Mouse (Mus musculus) heart, embryonic 14.5 days (tissue): ENCODE measurements around the gene Ppm1k. TPM values are rescaled to one million over a fixed set of nuclear protein-coding genes. Genes with fewer than 3 reads are reported as not detected.
"Not testable (repeated sequence)": the region's sequence is repeated elsewhere in the genome, so short reads cannot be mapped to it uniquely, and the experiment has no call there.

ENCODE experiments used
- ATAC-seq: fragments of 200-750 bp; cut with Nextera tagmentation; 2 replicates; pipeline ENCODE4 v1.8.0; 2017; ENCODE audit warnings: low read depth, moderate TSS enrichment; ENCODE audit not compliant: insufficient number of reproducible peaks, insufficient read depth, low FRiP score
- H3K27ac ChIP-seq, 2 experiments: fragments of 200-500 bp in 1 of 2; fragments of 300-500 bp in 1 of 2; sonication (generic) in 1 of 2; replicated peaks in 1 of 2; 2 replicates each; pipeline ENCODE4 v1.5.1; 2012 to 2014; ENCODE audit warnings: low read depth in 2 of 2, low read length in 2 of 2, control low read depth in 1 of 2, mild to moderate bottlenecking in 1 of 2, mixed read lengths in 1 of 2; ENCODE audit not compliant: control insufficient read depth in 1 of 2, insufficient read depth in 1 of 2
- H3K27me3 ChIP-seq: fragments of 300-500 bp; sonication (generic); 2 replicates; pipeline ENCODE4 v1.6.1; 2014; ENCODE audit warnings: mild to moderate bottlenecking, low read length, control low read depth; ENCODE audit not compliant: control insufficient read depth, insufficient read depth
- H3K36me3 ChIP-seq: fragments of 300-500 bp; sonication (generic); 2 replicates; pipeline ENCODE4 v1.6.1; 2014; ENCODE audit warnings: mild to moderate bottlenecking, control low read depth, low read length, mixed read lengths; ENCODE audit not compliant: control insufficient read depth, insufficient read depth
- H3K4me1 ChIP-seq, 2 experiments: fragments of 200-500 bp in 1 of 2; fragments of 300-500 bp in 1 of 2; sonication (generic) in 1 of 2; 2 replicates each; pipeline ENCODE4 v1.6.1; 2012 to 2014; ENCODE audit warnings: low read length in 2 of 2, control low read depth in 1 of 2, mixed read lengths in 1 of 2; ENCODE audit not compliant: control insufficient read depth in 2 of 2, insufficient read depth in 2 of 2
- H3K4me2 ChIP-seq: fragments of 300-500 bp; sonication (generic); 2 replicates; pipeline ENCODE4 v1.6.1; 2014; ENCODE audit warnings: mild to moderate bottlenecking, low read length
- H3K4me3 ChIP-seq, 2 experiments: fragments of 200-500 bp in 1 of 2; fragments of 300-500 bp in 1 of 2; sonication (generic) in 1 of 2; 2 replicates each; pipeline ENCODE4 v1.5.1; 2012 to 2014; ENCODE audit warnings: low read length in 2 of 2, mild to moderate bottlenecking in 2 of 2, control low read depth in 1 of 2, low read depth in 1 of 2, moderate library complexity in 1 of 2; ENCODE audit not compliant: control insufficient read depth in 1 of 2, insufficient read depth in 1 of 2
- H3K9ac ChIP-seq: fragments of 300-500 bp; sonication (generic); 2 replicates; pipeline ENCODE4 v1.6.1; 2014; ENCODE audit warnings: mild to moderate bottlenecking, low read length
- H3K9me3 ChIP-seq: fragments of 300-500 bp; sonication (generic); 2 replicates; pipeline ENCODE4 v1.6.1; 2016; ENCODE audit warnings: low read length, control low read depth; ENCODE audit not compliant: control insufficient read depth
- WGBS: fragments of 180-500 bp; shearing (Covaris S2); extraction: QIAGEN DNeasy Blood & Tissue Kit; methylation state at CpG from one replicate; pipeline ENCODE4 v1.1.7; 2014; 5-methylcytosine and 5-hydroxymethylcytosine counted together
- polyA plus RNA-seq: library from polyadenylated mRNA; unstranded; fragments of >200 nt; fragmentation: Nextera tagmentation; extraction: Ambion mirVana; gene quantifications from 2 replicates; pipeline ENCODE4 v1.2.1, GENCODE M21; 2014

Gene Ppm1k
- polyA plus RNA-seq, 1 experiment from 2014 or later, result 17.2 TPM

DNA sequence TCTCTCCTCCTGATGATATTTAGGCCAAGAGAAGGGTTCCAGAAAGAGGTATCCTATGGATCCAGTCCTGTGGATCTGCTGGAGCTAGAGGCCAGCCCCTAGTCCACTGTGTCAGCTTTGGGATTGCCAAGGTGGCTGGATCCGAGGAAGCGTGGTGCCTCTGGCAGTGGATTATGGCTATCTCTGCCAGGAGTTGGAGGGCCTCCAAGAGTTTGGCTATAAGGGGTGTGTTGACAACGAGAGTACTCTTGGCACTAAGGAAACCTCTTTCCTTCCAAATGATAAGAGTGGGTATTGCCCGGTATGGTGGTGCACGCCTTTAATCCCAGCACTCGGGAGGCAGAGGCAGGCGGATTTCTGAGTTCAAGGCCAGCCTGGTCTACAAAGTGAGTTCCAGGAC is 30.2 kb upstream of the Ppm1k start:
- WGBS, result 65% methylated on average over 7 of the region's 7 CpGs
- H3K27ac ChIP-seq, result no peak overlapping the region
- ATAC-seq, result no peak
- no peaks in the 10 kb centered on the region for H3K4me1 ChIP-seq
- no peak overlapping the region for H3K4me3 ChIP-seq
- no peak overlapping the region for H3K4me2 ChIP-seq
- no peaks in the 10 kb centered on the region for H3K36me3 ChIP-seq
- no peaks in the 10 kb centered on the region for H3K27me3 ChIP-seq
- H3K9me3 ChIP-seq, result no peaks in the 10 kb centered on the region
- no peak overlapping the region for H3K9ac ChIP-seq

DNA sequence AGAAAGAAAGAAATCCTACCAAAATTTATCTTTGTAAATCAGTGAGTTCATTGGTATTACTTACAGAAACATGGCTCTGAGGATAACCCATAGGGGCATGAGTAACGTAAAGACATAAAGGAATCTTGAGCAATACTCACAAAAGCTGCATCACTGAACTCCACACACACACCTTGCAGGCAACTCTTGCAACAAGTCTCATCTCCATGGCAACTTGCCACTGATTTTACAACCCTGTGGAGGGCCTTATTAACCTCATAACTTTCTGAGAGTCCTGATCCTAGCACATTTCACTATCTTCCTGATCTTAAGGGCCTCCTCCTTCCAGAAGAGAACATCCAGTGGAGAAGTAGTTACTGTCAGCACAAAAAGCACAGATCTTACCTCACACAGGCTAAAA is 28.2 kb upstream of the Ppm1k start:
- H3K36me3 ChIP-seq, result no peaks in the 10 kb centered on the region
- H3K9ac ChIP-seq, result no peak overlapping the region
- no peaks in the 10 kb centered on the region for H3K4me1 ChIP-seq
- 83% methylated on average over 1 of the region's 1 CpGs for WGBS
- no peaks in the 10 kb centered on the region for H3K27me3 ChIP-seq
- no peak overlapping the region for H3K27ac ChIP-seq
- ATAC-seq, result no peak
- no peak overlapping the region for H3K4me2 ChIP-seq
- no peaks in the 10 kb centered on the region for H3K9me3 ChIP-seq
- no peak overlapping the region for H3K4me3 ChIP-seq

GRCm38 (mm10) chr6:57557796-57558317 is 22.6 kb upstream of the Ppm1k start:
- H3K9me3 ChIP-seq, result no peaks in the 10 kb centered on the region
- no peaks in the 10 kb centered on the region for H3K27me3 ChIP-seq
- no peak overlapping the region for H3K4me2 ChIP-seq
- H3K27ac ChIP-seq, result no peak overlapping the region
- ATAC-seq, result no peak
- no peaks in the 10 kb centered on the region for H3K36me3 ChIP-seq
- 66% methylated on average over 4 of the region's 4 CpGs for WGBS
- no peaks in the 10 kb centered on the region for H3K4me1 ChIP-seq
- no peak overlapping the region for H3K9ac ChIP-seq
- H3K4me3 ChIP-seq, result no peak overlapping the region

DNA sequence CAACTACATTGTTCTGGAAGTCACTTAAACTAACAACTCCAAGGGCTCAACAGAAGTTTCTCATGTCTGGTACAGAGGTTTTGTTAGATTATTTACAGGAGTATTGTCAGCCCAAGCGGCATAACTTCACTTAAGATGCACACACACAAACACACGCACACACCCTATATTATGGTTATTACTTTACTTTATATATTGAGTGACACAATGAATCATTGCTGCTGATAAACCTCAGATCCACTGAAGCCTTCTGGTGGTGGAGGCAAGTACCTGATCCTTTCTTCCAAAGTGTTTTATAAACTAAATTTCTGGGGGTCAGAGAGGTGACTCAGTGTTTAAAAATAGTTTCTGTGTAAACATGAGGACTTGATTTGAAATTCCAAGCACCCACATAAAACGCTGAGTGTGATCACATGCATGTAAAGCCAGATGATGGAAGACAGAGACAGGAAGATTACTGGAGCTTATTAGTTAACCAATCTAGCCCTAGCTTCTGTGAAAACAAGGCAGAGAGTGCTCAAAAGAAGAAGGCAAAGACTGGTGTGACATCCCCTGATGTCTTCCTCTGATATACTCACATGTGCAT is 16.0 kb upstream of the Ppm1k start:
- Histone ChIP-seq H3K9ac (no peak overlapping the region), H3K27me3 (no peaks in the 10 kb centered on the region), H3K4me1 (no peaks in the 10 kb centered on the region), H3K9me3 (no peaks in the 10 kb centered on the region), H3K27ac (no peak overlapping the region), H3K4me3 (no peak overlapping the region), H3K4me2 (no peak overlapping the region), H3K36me3 (no peaks in the 10 kb centered on the region)
- no peak for ATAC-seq
- 59% methylated on average over 3 of the region's 3 CpGs for WGBS

- Histone ChIP-seq H3K36me3 (no peaks in the 10 kb centered on the region), H3K27ac (0 out of 4 replicates have a peak overlapping the region, but pooled peaks of 1 of the 2 experiments have one; percentile 35), H3K27me3 (no peaks in the 10 kb centered on the region), H3K4me1 (peaks cover 0 to 6% of the 10 kb centered on the region in 2 experiments; a peak in 1 of 4 replicates), H3K4me2 (no peak overlapping the region), H3K9me3 (no peaks in the 10 kb centered on the region), H3K9ac (no peak overlapping the region), H3K4me3 (no peak overlapping the region)
- WGBS, result 30% methylated on average over 2 of the region's 2 CpGs
- peak; percentile 56; the same call in 1 of the 2 replicates for ATAC-seq
Observed at GRCm38 (mm10) chr6:57544866-57545265, 9.6 kb upstream of the Ppm1k start.

DNA sequence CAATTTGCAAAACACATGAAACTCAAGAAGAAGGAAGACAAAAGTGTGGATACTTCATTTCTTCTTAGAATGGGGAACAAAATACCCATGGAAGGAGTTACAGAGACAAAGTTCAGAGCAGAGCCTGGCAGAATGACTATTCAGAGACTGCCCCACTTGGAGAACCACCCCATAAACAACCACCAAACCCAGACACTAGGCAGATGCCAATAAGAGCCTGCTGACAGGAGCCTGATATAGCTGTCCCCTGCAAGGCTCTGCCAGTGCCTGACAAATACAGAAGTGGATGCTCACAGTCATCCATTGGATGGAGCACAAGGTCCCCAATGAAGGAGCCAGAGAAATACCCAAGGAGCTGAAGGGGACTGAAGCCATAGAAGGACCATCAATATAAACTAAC is 8.3 kb upstream of the Ppm1k start:
- not testable (repeated sequence) for H3K27me3 ChIP-seq, H3K36me3 ChIP-seq, ATAC-seq, H3K4me3 ChIP-seq, H3K9me3 ChIP-seq, H3K9ac ChIP-seq, H3K27ac ChIP-seq, H3K4me1 ChIP-seq, H3K4me2 ChIP-seq

DNA sequence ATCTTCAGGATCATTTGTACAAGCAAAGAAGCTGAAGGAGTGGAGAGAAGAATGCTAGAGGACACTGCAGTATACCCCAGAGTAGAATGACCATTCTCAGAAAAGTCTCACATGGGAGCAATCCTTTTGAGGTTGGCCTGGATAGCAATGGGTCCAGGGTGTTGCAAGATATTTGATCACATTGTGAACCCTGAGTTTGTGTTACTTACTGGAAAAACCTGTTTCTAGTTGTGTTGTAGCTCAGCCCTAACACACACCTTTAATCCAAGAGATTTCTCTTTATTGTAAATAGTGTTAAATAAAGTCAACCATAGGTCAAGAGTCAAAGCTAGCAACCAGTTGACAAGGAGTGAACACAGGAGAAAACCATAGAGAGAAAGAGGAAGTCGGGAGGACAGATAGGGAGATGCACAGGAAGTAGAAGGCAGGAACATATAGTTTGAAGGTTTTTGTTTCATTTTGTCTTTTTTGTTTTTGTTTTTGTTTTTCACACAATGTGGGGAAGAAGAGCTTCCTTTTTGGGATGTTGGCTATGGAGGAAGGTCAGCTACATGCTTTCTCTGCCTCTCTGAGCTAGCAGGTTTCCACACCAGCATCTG is 6.6 kb upstream of the Ppm1k start:
- Histone ChIP-seq H3K27ac (no peak overlapping the region), H3K4me1 (peaks cover 0 to 6% of the 10 kb centered on the region in 2 experiments; a peak in 1 of 4 replicates), H3K36me3 (no peaks in the 10 kb centered on the region), H3K27me3 (no peaks in the 10 kb centered on the region), H3K9ac (no peak overlapping the region), H3K4me2 (no peak overlapping the region), H3K9me3 (no peaks in the 10 kb centered on the region), H3K4me3 (no peak overlapping the region)
- ATAC-seq, result no peak
- WGBS, result 100% methylated on average over 1 of the region's 1 CpGs
